Mouse (Mus musculus) intestine, postnatal 0 days (tissue): ENCODE results near the gene Qk. TPM values are rescaled to one million over a fixed set of nuclear protein-coding genes. Genes with fewer than 3 reads are reported as not detected.

Experiments
- ATAC-seq: fragments of 200-750 bp; cut with Nextera tagmentation; 2 replicates; pipeline ENCODE4 v1.8.0; 2017; ENCODE audit warnings: mild to moderate bottlenecking, moderate TSS enrichment, moderate library complexity
- H3K27ac ChIP-seq: fragments of 300-500 bp; sonication (generic); 2 replicates; pipeline ENCODE4 v1.5.1; 2014; ENCODE audit warnings: mild to moderate bottlenecking, low read depth, low read length, moderate library complexity
- H3K27me3 ChIP-seq: fragments of 300-500 bp; sonication (generic); replicated peaks from 2 replicates; pipeline ENCODE4 v1.6.1; 2014; ENCODE audit warnings: low read length, mixed read lengths; ENCODE audit not compliant: control insufficient read depth, insufficient read depth
- H3K36me3 ChIP-seq: fragments of 300-500 bp; sonication (generic); 2 replicates; pipeline ENCODE4 v1.6.1; 2014; ENCODE audit warnings: mild to moderate bottlenecking, moderate library complexity; ENCODE audit not compliant: control insufficient read depth, insufficient read depth
- H3K4me1 ChIP-seq: fragments of 300-500 bp; sonication (generic); replicated peaks from 2 replicates; pipeline ENCODE4 v1.6.1; 2014; ENCODE audit warnings: antibody characterized with exemption, low read length, mixed read lengths; ENCODE audit not compliant: control insufficient read depth, insufficient read depth
- H3K4me2 ChIP-seq: fragments of 300-500 bp; sonication (generic); replicated peaks from 2 replicates; pipeline ENCODE4 v1.6.1; 2014; ENCODE audit warnings: low read depth, mild to moderate bottlenecking, moderate library complexity
- H3K4me3 ChIP-seq: fragments of 300-500 bp; sonication (generic); 2 replicates; pipeline ENCODE4 v1.5.1; 2014; ENCODE audit warnings: low read depth, low read length
- H3K9ac ChIP-seq: fragments of 300-500 bp; sonication (generic); 2 replicates; pipeline ENCODE4 v1.6.1; 2014; ENCODE audit warnings: mild to moderate bottlenecking, low read depth, low read length
- H3K9me3 ChIP-seq: fragments of 300-500 bp; sonication (generic); 2 replicates; pipeline ENCODE4 v1.6.1; 2016; ENCODE audit warnings: mixed run types; ENCODE audit not compliant: control insufficient read depth
- CTCF ChIP-seq: sonication (generic); IDR thresholded peaks from 2 replicates; pipeline ENCODE4 v1.5.1; 2016; ENCODE audit warnings: low read depth, mild to moderate bottlenecking, control low read depth, antibody characterized with exemption, moderate library complexity
- WGBS: fragments of 180-500 bp; shearing (Covaris S2); extraction: QIAGEN DNeasy Blood & Tissue Kit; methylation state at CpG from one replicate; pipeline ENCODE4 v1.1.7; 2014; 5-methylcytosine and 5-hydroxymethylcytosine counted together
- polyA plus RNA-seq: library from polyadenylated mRNA; unstranded; fragments of >200 nt; fragmentation: Nextera tagmentation; extraction: Ambion mirVana; gene quantifications from 2 replicates; pipeline ENCODE4 v1.2.1, GENCODE M21; 2015

Gene Qk
- polyA plus RNA-seq, 1 experiment from 2014 or later: 7.4 TPM

DNA sequence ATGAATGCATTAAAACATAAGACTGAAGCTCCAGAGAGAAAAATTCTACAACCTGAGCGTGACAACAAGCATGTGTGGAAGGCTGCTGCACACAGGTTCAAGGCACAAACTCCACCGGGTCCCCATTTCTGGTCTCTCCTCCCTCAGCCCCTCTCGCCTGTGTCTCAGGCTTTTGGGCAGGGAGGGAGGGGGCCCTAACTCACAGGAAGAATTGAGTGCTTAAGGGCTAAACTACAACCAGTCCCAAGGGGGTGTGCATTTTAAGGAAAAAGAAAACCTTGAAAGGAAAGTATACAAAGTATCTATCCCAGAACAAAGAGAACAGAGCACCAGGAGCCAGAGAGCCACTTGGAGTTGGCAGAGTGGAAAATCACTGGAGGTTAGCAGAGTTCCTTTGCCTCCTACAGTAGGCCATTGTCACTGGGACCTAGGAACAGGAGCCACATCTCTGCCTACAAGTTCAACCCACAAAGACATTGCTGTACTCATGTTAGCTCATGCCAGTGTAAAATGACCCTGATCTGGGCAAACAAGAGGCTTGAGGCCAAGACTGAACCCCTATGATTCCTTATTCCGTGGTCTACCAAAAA, 132.1 kb downstream of the Qk start:
- no peak for ATAC-seq
- no peaks in the 10 kb centered on the region for H3K27me3 ChIP-seq
- no peak overlapping the region for H3K4me3 ChIP-seq
- no peak overlapping the region for H3K27ac ChIP-seq
- H3K4me1 ChIP-seq: no peaks in the 10 kb centered on the region
- no peaks in the 10 kb centered on the region for H3K9me3 ChIP-seq
- 83% methylated on average over 4 of the region's 4 CpGs for WGBS
- no peak overlapping the region for H3K4me2 ChIP-seq
- no peak overlapping the region for H3K9ac ChIP-seq
- no peak for TF ChIP-seq CTCF
- no peaks in the 10 kb centered on the region for H3K36me3 ChIP-seq

DNA sequence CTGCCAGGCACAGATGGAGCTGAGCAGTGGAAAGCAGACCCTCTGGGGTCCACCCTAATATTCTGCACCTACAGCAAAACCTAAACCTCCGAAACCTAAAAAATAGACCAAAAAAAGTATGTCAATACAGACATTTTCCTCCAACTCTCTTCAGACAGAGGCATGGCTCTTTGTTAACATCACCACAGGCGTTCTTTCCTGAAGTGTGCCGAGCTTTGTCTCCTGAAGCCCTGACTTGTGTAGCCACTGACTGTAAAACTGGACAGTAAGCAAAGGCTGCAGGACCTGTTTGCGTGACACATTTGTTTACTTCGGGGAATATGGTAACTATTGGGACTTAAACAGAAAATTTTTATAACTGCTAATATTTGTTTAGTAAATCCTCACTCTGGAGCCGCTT, 137.9 kb downstream of the Qk start:
- Histone ChIP-seq H3K4me2 (no peak overlapping the region), H3K27ac (no peak overlapping the region), H3K9ac (no peak overlapping the region), H3K9me3 (no peaks in the 10 kb centered on the region), H3K36me3 (no peaks in the 10 kb centered on the region), H3K4me3 (no peak overlapping the region), H3K27me3 (no peaks in the 10 kb centered on the region), H3K4me1 (no peaks in the 10 kb centered on the region)
- no peak for TF ChIP-seq CTCF
- no peak for ATAC-seq
- 69% methylated on average over 6 of the region's 6 CpGs for WGBS

DNA sequence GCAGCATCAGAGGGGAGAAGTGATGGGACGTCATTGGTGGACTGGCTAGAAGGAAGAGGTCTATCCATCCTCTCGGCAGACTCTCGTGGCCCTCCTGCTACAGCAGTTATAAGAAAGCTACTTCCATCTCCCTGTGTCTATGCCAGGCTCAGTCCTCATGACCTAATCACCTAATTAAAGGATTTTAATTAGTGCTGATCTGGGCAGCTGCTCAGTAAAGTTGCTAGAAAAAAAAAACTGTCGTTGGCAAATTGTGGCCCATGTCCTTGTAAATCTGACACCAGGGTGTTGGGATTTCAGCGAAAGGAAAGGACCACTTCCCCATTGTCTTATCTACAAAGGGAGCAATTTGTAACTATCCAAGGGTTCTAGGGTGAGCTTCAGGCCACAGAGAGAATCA, 142.6 kb downstream of the Qk start:
- H3K4me1 ChIP-seq: no peaks in the 10 kb centered on the region
- no peak overlapping the region for H3K4me3 ChIP-seq
- H3K27ac ChIP-seq: no peak overlapping the region
- WGBS: 60% methylated on average over 5 of the region's 5 CpGs
- no peak overlapping the region for H3K9ac ChIP-seq
- H3K4me2 ChIP-seq: no peak overlapping the region
- no peak for ATAC-seq
- H3K36me3 ChIP-seq: no peaks in the 10 kb centered on the region
- H3K27me3 ChIP-seq: no peaks in the 10 kb centered on the region
- no peak for TF ChIP-seq CTCF
- H3K9me3 ChIP-seq: no peaks in the 10 kb centered on the region

DNA sequence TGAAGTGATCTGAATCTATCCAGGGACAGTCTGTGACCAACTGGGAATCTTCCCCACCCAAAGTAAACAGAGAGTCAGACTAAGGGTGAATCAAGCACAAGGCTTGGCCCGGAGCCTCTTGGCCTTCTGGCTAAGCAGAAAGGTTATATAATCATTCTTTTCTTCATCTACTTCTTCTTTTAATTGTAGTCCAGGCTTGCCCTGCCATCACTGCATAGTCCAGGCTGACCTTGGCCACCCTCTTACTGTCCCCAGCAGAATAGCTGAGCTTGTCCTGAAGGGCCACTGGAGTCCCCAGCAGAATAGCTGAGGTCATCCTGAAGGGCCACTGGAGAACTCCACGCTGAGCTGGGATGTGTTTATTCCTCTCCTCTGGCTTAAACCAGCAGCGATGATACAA, 158.4 kb downstream of the Qk start:
- Histone ChIP-seq H3K9ac (no peak overlapping the region), H3K27ac (no peak overlapping the region), H3K4me1 (no peaks in the 10 kb centered on the region), H3K4me2 (no peak overlapping the region), H3K36me3 (no peaks in the 10 kb centered on the region), H3K27me3 (no peaks in the 10 kb centered on the region), H3K4me3 (no peak overlapping the region), H3K9me3 (no peaks in the 10 kb centered on the region)
- WGBS: 82% methylated on average over 3 of the region's 3 CpGs
- no peak for TF ChIP-seq CTCF
- no peak for ATAC-seq

DNA sequence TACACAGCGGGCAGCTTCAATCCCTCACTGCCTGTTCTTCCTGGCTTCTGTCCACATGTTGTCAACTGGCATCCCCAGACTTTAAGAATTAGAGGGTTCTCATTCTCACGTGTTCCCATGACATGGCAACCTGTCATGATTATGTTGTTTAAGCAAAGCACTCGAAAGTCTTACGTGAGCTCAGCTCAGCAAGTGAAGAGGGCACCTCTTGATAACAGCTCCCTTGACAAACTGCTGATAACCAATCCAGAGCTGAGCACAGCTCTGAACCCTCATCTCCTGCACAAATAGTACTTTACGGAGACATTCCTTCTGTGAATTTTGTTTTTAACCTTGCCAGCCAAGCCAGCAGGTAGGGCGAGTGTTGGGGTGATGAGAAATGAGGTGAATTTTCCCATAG, 159.2 kb downstream of the Qk start:
- H3K4me2 ChIP-seq: no peak overlapping the region
- H3K4me1 ChIP-seq: no peaks in the 10 kb centered on the region
- no peaks in the 10 kb centered on the region for H3K9me3 ChIP-seq
- no peak for TF ChIP-seq CTCF
- no peaks in the 10 kb centered on the region for H3K27me3 ChIP-seq
- no peak overlapping the region for H3K9ac ChIP-seq
- H3K27ac ChIP-seq: no peak overlapping the region
- 73% methylated on average over 6 of the region's 6 CpGs for WGBS
- no peak for ATAC-seq
- no peak overlapping the region for H3K4me3 ChIP-seq
- no peaks in the 10 kb centered on the region for H3K36me3 ChIP-seq

DNA sequence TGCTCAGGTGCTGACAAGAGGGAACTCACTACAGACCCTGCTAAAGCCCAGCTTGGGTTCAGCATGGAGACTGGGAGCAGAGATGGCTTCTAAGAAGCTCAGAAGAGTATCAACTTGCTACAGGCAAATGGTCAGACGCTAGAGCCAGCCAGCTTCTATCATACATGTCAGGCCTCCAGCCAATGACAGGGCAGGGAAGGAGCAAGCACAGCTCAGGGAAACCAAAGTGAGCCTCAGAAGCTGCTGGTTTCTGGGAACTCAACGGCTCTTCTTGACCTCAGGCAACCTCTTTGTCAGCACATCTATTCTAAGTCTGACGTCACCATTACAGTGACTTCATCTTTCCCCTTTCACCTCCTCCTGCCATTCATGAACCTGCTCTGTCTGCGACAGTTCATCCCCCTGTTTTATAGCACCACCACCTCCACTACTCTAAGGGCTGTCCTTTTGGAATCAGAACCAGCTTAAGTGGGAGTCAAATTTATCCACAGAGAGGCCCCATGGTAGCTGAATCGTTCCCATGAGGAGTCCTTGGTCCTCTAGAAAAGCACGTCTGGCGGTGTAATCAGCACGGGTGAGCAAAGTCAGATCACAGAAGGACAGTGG, 166.7 kb downstream of the Qk start:
- Histone ChIP-seq H3K9ac (no peak overlapping the region), H3K4me1 (no peaks in the 10 kb centered on the region; the same call in 1 of the 2 replicates), H3K4me3 (no peak overlapping the region), H3K27me3 (no peaks in the 10 kb centered on the region), H3K27ac (no peak overlapping the region), H3K9me3 (no peaks in the 10 kb centered on the region), H3K36me3 (no peaks in the 10 kb centered on the region), H3K4me2 (no peak overlapping the region)
- no peak for TF ChIP-seq CTCF
- 63% methylated on average over 8 of the region's 8 CpGs for WGBS
- no peak for ATAC-seq
